Mouse (Mus musculus) thymus, adult 2 months (tissue): ENCODE data around the gene Htra1. TPM values are rescaled to one million over a fixed set of nuclear protein-coding genes. Genes with fewer than 3 reads are reported as not detected.

Source experiments
- DNase-seq: peaks from one replicate; pipeline ENCODE4 v3.0.0; 2021
- H3K27ac ChIP-seq: fragments of 200-500 bp; 2 replicates; pipeline ENCODE4 v1.5.1; 2012; ENCODE audit warnings: low read length, control low read depth; ENCODE audit not compliant: control insufficient read depth, insufficient read depth
- H3K27me3 ChIP-seq: fragments of 200-500 bp; 2 replicates; pipeline ENCODE4 v1.6.1; 2012; ENCODE audit warnings: mild to moderate bottlenecking, low read length, moderate library complexity, mixed read lengths; ENCODE audit not compliant: control insufficient read depth, insufficient read depth
- H3K36me3 ChIP-seq: fragments of 200-500 bp; 2 replicates; pipeline ENCODE4 v1.6.1; 2012; ENCODE audit warnings: mild to moderate bottlenecking, low read length, moderate library complexity; ENCODE audit not compliant: control insufficient read depth, insufficient read depth
- H3K4me1 ChIP-seq: fragments of 200-500 bp; replicated peaks from 2 replicates; pipeline ENCODE4 v1.6.1; 2012; ENCODE audit warnings: low read length; ENCODE audit not compliant: control insufficient read depth, insufficient read depth
- H3K4me3 ChIP-seq: fragments of 200-500 bp; 2 replicates; pipeline ENCODE4 v1.5.1; 2012; ENCODE audit warnings: mild to moderate bottlenecking, low read length, control low read depth, moderate library complexity; ENCODE audit not compliant: control insufficient read depth, insufficient read depth
- CTCF ChIP-seq: fragments of 200-500 bp; IDR thresholded peaks from 2 replicates; pipeline ENCODE4 v1.5.1; 2012; ENCODE audit warnings: mild to moderate bottlenecking, control low read depth, low read length, moderate library complexity, borderline replicate concordance; ENCODE audit not compliant: control insufficient read depth, poor library complexity, insufficient read depth; ENCODE audit errors: extremely low read depth
- POLR2A ChIP-seq: fragments of 200-500 bp; IDR thresholded peaks from 2 replicates; pipeline ENCODE4 v1.6.1; 2012; ENCODE audit warnings: mild to moderate bottlenecking, low read length, control low read depth, moderate library complexity; ENCODE audit not compliant: control insufficient read depth, poor library complexity, insufficient read depth; ENCODE audit errors: extremely low read depth
- WGBS: fragments of 180-500 bp; shearing (Covaris S2); methylation state at CpG from one replicate; pipeline ENCODE4 v1.1.7; 2018; 5-methylcytosine and 5-hydroxymethylcytosine counted together
- polyA plus RNA-seq: library from polyadenylated mRNA; depleted of rRNA; stranded (reverse); fragments of >200 nt; gene quantifications from 2 replicates; pipeline ENCODE4 v1.2.3, GENCODE M21; 2012

Gene Htra1
- polyA plus RNA-seq, 1 experiment, result 35.8 TPM

DNA sequence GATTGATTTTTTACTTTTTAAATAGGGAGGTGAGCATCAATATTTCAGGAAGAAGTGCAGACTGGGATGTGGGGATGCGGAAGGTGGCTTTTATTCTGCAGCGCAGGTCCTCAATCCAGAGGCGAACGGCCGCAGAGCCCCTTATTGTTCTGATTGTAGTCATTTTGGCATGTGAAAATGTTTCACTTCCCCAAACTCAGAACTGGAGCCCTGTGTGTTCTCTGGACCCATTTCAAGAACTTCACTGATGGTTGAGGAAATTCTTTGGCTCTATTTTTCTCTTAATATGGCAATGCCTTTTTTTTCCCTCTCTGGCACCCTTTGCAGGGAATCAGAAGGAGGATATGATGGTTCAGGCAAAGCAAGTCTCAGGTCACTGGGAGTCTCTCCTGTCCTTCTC, 33.2 kb downstream of the Htra1 start:
- no peaks in the 10 kb centered on the region for H3K4me1 ChIP-seq
- TF ChIP-seq CTCF, result no peak
- TF ChIP-seq POLR2A, result no peak
- DNase-seq, result no peak
- no peak overlapping the region for H3K4me3 ChIP-seq
- no peaks in the 10 kb centered on the region for H3K36me3 ChIP-seq
- no peak overlapping the region for H3K27ac ChIP-seq
- no peaks in the 10 kb centered on the region for H3K27me3 ChIP-seq
- WGBS, result 65% methylated on average over 5 of the region's 5 CpGs

DNA sequence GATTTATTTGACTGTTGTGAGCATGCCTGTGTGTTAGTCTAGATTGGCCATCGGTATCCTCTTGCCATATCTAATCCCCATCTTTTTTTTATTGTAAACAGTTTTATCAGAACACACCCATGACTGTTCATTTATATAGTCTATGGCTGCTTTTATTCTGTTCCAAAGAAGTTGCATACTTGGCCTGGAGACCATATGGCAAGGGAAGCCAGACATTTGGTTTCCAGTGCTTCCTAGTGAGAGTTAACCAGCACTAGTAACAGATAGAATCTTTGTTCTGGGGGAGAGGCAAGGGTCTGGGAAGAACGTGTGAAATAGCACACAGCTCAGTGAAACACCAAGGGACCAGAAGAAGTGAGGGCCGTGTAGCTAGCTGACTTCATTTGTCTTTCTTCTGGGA, 33.6 kb downstream of the Htra1 start:
- 88% methylated on average over 3 of the region's 3 CpGs for WGBS
- H3K27me3 ChIP-seq, result no peaks in the 10 kb centered on the region
- no peak for DNase-seq
- no peak overlapping the region for H3K27ac ChIP-seq
- TF ChIP-seq CTCF (no peak), POLR2A (no peak)
- no peaks in the 10 kb centered on the region for H3K4me1 ChIP-seq
- no peaks in the 10 kb centered on the region for H3K36me3 ChIP-seq
- H3K4me3 ChIP-seq, result no peak overlapping the region

DNA sequence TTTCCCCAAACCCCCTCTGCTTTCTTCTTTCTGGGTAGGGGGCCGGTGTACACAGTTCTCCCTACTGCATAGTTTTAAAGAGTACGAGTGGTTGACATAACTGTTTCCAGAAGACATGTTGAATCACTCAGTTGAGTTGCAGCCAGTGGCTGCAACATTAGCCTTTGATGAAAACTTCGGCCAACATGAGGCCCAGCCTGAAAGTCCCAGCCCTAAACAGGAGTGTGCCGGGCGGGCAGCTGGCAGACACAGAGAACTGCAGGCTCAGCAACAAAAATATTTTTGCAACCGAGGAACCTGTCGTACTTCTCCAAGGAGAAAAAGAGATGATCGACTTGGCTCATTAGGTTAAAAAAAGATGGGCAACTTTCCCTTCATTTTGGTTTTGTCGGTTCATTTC, 36.9 kb downstream of the Htra1 start:
- no peak overlapping the region for H3K4me3 ChIP-seq
- no peaks in the 10 kb centered on the region for H3K36me3 ChIP-seq
- WGBS, result 90% methylated on average over 9 of the region's 9 CpGs
- no peak for DNase-seq
- no peak for TF ChIP-seq POLR2A
- TF ChIP-seq CTCF, result no peak
- no peaks in the 10 kb centered on the region for H3K27me3 ChIP-seq
- H3K27ac ChIP-seq, result no peak overlapping the region
- H3K4me1 ChIP-seq, result no peaks in the 10 kb centered on the region

DNA sequence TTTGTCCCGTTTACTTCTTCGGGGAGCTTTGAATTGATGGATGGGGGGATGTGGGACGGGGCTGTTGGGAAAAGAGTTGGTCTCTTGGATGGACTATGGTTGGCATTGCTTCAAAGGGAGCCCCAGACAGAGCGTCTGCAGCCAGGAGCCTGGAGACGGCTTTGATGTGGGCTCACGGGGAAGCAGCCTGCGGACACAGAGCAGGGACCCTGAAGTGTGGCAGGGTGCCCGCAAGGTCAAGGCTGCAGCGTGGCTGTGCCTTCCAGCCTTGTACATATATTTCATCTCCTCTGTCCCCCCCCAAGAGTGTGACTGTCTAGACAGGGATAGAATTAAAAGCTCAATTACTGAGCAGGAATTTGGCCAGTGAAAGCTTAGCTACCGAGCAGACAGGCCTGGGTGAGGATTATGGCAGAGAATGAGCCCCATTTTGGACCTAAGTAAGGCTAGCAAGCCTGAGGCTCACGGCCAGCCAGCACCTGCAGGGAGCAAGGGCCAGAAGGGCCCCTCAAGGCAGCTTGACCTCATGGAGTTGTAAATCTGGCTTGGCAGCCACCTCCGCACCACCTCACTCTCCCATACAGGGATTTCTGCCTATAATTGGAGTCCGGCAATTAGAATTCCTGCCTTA, 40.5 kb downstream of the Htra1 start:
- H3K4me3 ChIP-seq, result no peak overlapping the region
- no peaks in the 10 kb centered on the region for H3K4me1 ChIP-seq
- no peak for DNase-seq
- H3K27me3 ChIP-seq, result no peaks in the 10 kb centered on the region
- H3K27ac ChIP-seq, result no peak overlapping the region
- TF ChIP-seq POLR2A, result no peak
- TF ChIP-seq CTCF, result no peak
- 60% methylated on average over 13 of the region's 13 CpGs for WGBS
- no peaks in the 10 kb centered on the region for H3K36me3 ChIP-seq

DNA sequence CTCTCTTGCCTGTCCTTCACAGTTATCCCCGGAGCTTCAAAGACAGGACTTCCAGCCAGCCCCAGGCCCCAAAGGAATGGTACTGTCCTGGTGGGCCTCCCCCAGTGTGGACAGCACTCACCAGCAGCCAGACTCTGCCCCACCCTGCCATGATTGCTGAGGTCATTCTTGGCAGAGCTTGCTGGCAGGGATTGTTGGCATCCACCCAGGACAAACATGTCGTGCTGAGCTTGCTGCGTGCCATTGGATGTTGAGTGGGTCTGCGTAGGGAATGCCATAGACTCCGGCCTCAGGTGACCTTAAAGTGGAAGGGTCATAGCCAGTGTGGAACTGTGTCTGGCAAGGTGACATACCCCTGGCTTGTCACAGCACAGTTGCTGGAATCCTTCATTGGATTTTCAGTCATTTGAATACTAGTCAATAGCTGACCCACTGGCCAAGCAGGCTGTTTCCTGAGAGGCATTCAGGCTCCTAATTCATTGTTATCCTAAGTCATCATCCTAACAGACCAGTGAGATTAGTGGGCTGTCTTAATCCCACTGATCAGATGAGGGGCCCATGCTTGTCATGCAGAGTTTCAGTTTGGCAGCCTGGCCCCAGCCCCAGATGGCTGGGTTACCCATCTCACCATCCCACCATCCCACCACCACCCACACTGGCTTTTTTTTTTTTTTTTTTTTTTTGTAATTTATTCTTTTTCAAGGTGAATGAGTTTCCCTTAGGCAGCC, 42.0 kb downstream of the Htra1 start:
- DNase-seq, result no peak
- H3K36me3 ChIP-seq, result no peaks in the 10 kb centered on the region
- H3K4me1 ChIP-seq, result no peaks in the 10 kb centered on the region
- WGBS, result 88% methylated on average over 5 of the region's 5 CpGs
- no peaks in the 10 kb centered on the region for H3K27me3 ChIP-seq
- no peak overlapping the region for H3K27ac ChIP-seq
- H3K4me3 ChIP-seq, result no peak overlapping the region
- TF ChIP-seq POLR2A, result no peak
- no peak for TF ChIP-seq CTCF

DNA sequence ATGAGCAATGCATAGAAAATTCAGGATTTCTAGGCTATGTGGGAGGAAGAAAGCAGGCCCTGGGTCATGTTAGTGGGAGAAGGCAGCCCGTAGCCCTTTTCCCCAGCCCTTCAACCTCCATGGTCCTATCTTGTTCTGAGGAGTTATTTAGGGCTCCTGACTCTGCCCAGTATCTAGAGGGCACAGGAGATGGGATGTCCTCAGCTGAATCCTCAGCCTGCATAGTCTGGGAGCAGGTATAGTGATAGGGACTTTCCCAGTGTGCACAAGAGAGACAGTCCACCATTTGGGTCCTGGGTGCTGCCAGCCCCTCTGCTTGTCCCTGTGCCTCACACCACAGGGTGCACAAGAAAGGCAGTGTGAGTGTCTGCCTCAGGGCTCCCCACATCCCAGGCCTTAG, 42.6 kb downstream of the Htra1 start:
- no peak for TF ChIP-seq POLR2A
- TF ChIP-seq CTCF, result no peak
- Histone ChIP-seq H3K27me3 (no peaks in the 10 kb centered on the region), H3K4me3 (no peak overlapping the region), H3K4me1 (no peaks in the 10 kb centered on the region), H3K36me3 (no peaks in the 10 kb centered on the region), H3K27ac (no peak overlapping the region)
- WGBS, result 92% methylated on average over 1 of the region's 1 CpGs
- DNase-seq, result no peak

DNA sequence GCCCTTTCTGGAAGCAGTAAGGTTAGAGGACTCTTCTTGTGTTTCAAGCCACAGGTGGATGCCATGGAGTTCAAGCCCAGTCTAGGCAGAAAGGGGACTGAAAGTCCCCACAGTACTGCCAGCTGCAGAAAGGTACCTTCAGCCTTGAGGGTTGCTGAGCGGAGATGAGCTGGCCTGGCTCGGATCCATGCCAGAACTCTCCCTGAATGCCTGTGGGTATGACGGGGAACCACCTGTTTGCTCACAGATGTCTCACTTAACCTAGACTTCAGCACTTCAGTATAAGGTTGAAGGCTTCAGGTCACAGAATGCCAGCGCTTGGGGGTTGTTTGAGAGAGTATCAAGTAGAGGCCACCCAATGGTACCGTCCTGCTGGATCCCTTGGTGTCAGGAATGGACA, 44.2 kb downstream of the Htra1 start:
- Histone ChIP-seq H3K4me3 (no peak overlapping the region), H3K36me3 (no peaks in the 10 kb centered on the region), H3K27ac (no peak overlapping the region), H3K27me3 (no peaks in the 10 kb centered on the region), H3K4me1 (no peaks in the 10 kb centered on the region)
- DNase-seq, result no peak
- 87% methylated on average over 5 of the region's 5 CpGs for WGBS
- TF ChIP-seq CTCF, result no peak
- TF ChIP-seq POLR2A, result no peak
